Mouse (Mus musculus) liver, postnatal 0 days (tissue): ENCODE results near the gene Klhl29. TPM values are rescaled to one million over a fixed set of nuclear protein-coding genes. Genes with fewer than 3 reads are reported as not detected.

Experiments used
- ATAC-seq: fragments of 200-750 bp; cut with Nextera tagmentation; 2 replicates; pipeline ENCODE4 v1.8.0; 2017; ENCODE audit warnings: mild to moderate bottlenecking, moderate library complexity
- DNase-seq: peaks from one replicate; pipeline ENCODE4 v3.0.0-alpha.2; 2016
- H3K27ac ChIP-seq: fragments of 300-500 bp; sonication (generic); 2 replicates; pipeline ENCODE4 v1.5.1; 2014; ENCODE audit warnings: antibody characterized with exemption, moderate library complexity, mild to moderate bottlenecking, low read depth
- H3K27me3 ChIP-seq: fragments of 300-500 bp; sonication (generic); 2 replicates; pipeline ENCODE4 v1.6.1; 2014; ENCODE audit warnings: low read length, control low read depth, mixed read lengths; ENCODE audit not compliant: insufficient read depth
- H3K36me3 ChIP-seq: fragments of 300-500 bp; sonication (generic); replicated peaks from 2 replicates; pipeline ENCODE4 v1.6.1; 2014; ENCODE audit warnings: mild to moderate bottlenecking, control low read depth, low read length, moderate library complexity, mixed read lengths; ENCODE audit not compliant: insufficient read depth
- H3K4me1 ChIP-seq: fragments of 300-500 bp; sonication (generic); 2 replicates; pipeline ENCODE4 v1.6.1; 2014; ENCODE audit warnings: antibody characterized with exemption, mild to moderate bottlenecking, control low read depth; ENCODE audit not compliant: insufficient read depth
- H3K4me2 ChIP-seq: fragments of 300-500 bp; sonication (generic); 2 replicates; pipeline ENCODE4 v1.6.1; 2014; ENCODE audit warnings: low read depth, mild to moderate bottlenecking, low read length, moderate library complexity, mixed read lengths
- H3K4me3 ChIP-seq: fragments of 300-500 bp; sonication (generic); 2 replicates; pipeline ENCODE4 v1.5.1; 2014; ENCODE audit warnings: low read depth, low read length
- H3K9ac ChIP-seq: fragments of 300-500 bp; sonication (generic); replicated peaks from 2 replicates; pipeline ENCODE4 v1.6.1; 2014; ENCODE audit warnings: mild to moderate bottlenecking, moderate library complexity
- H3K9me3 ChIP-seq: fragments of 300-500 bp; sonication (generic); 2 replicates; pipeline ENCODE4 v1.6.1; 2016; ENCODE audit warnings: mild to moderate bottlenecking, control low read depth, low read length, mixed read lengths
- CTCF ChIP-seq: sonication (generic); IDR thresholded peaks from 2 replicates; pipeline ENCODE4 v1.5.1; 2016; ENCODE audit warnings: antibody characterized with exemption, low read depth
- EP300 ChIP-seq: IDR thresholded peaks from 2 replicates; pipeline ENCODE4 v1.6.1; 2016; ENCODE audit warnings: antibody characterized with exemption, low read depth, mild to moderate bottlenecking
- WGBS: fragments of 180-500 bp; shearing (Covaris S2); extraction: QIAGEN DNeasy Blood & Tissue Kit; methylation state at CpG from one replicate; pipeline ENCODE4 v1.1.7; 2014; ENCODE audit not compliant: insufficient replicate concordance; 5-methylcytosine and 5-hydroxymethylcytosine counted together
- polyA plus RNA-seq: library from polyadenylated mRNA; unstranded; fragments of >200 nt; fragmentation: Nextera tagmentation; extraction: Ambion mirVana; gene quantifications from 2 replicates; pipeline ENCODE4 v1.2.1, GENCODE M21; 2015

Klhl29 gene
- polyA plus RNA-seq, 1 experiment from 2014 or later: 0.05 TPM

DNA sequence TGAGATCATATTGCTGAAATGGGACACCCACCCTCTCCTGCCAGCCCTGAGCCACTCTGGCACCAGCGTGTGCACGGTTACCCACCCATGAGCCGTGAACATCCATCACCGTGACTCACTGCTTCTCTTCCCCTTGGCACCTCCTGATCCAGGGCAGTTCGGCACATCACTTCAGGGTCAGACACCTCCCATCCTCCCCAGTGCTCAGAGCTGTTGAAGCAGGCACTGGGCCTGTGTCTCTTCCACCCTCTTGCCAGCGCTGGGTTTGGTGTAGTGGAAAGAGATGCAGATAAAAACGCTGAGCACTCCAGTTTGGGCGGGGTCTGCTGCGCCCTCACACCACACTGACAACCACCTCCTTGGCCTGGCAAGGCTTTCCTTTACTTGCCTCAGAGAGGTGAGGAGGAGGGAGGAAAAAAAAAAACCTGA, 129.3 kb downstream of the Klhl29 start:
- Histone ChIP-seq H3K27ac (no peak overlapping the region), H3K4me3 (no peak overlapping the region), H3K9me3 (no peaks in the 10 kb centered on the region), H3K4me2 (no peak overlapping the region), H3K4me1 (no peaks in the 10 kb centered on the region), H3K27me3 (no peaks in the 10 kb centered on the region), H3K36me3 (no peaks in the 10 kb centered on the region), H3K9ac (no peak overlapping the region)
- 83% methylated on average over 9 of the region's 9 CpGs for WGBS
- no peak for ATAC-seq
- DNase-seq: no peak
- TF ChIP-seq EP300 (no peak), CTCF (no peak)

- Histone ChIP-seq H3K27ac (no peak overlapping the region), H3K4me3 (no peak overlapping the region), H3K9me3 (no peaks in the 10 kb centered on the region), H3K4me1 (no peaks in the 10 kb centered on the region), H3K27me3 (no peaks in the 10 kb centered on the region), H3K9ac (no peak overlapping the region), H3K4me2 (no peak overlapping the region), H3K36me3 (no peaks in the 10 kb centered on the region)
- DNase-seq: no peak
- 68% methylated on average over 4 of the region's 4 CpGs for WGBS
- TF ChIP-seq CTCF (no peak), EP300 (no peak)
- no peak for ATAC-seq
These were observed 130.3 kb downstream of the Klhl29 start for GRCm38 (mm10) chr12:5245207-5245597.

DNA sequence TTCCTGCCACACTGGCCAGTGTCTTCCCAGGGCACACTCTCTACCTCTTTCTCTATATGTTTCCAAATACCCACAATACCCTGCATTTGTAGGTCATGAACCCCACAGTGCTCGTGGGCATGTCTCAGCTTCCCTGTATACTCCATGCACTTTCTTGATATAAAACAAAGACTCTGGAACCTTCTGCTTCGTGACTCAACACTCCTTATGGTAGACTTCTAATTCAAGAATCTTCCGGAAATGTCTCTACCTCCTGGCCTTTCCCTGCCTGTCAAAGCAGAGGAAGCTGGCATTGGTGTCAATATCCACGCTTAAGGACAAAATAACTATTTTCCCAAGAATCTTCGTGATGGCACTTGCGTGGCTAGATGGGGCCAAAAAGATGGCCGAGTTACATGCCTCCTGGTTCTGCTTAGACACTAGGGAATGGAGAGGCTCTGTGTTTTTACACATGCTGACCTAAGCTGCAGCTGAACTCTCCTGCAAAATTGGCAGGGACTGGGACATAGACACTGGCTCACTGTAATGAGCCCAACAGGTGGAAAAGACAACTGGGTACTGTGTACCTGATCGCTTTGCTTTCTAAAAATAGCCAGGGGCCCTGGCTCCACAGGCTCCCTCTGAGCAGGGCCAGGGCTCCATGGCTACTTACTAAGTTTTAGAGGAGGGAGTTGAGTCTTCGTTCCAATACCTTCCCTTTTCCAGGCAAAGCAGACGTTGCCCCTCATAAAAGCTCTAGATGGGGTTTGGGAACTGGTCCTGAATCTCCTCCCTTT, 130.9 kb downstream of the Klhl29 start:
- Histone ChIP-seq H3K27ac (no peak overlapping the region), H3K4me2 (no peak overlapping the region), H3K4me3 (no peak overlapping the region), H3K4me1 (no peaks in the 10 kb centered on the region), H3K27me3 (no peaks in the 10 kb centered on the region), H3K36me3 (no peaks in the 10 kb centered on the region), H3K9me3 (no peaks in the 10 kb centered on the region), H3K9ac (no peak overlapping the region)
- DNase-seq (no peak), ATAC-seq (no peak)
- TF ChIP-seq EP300 (no peak), CTCF (no peak)
- 78% methylated on average over 10 of the region's 10 CpGs for WGBS

DNA sequence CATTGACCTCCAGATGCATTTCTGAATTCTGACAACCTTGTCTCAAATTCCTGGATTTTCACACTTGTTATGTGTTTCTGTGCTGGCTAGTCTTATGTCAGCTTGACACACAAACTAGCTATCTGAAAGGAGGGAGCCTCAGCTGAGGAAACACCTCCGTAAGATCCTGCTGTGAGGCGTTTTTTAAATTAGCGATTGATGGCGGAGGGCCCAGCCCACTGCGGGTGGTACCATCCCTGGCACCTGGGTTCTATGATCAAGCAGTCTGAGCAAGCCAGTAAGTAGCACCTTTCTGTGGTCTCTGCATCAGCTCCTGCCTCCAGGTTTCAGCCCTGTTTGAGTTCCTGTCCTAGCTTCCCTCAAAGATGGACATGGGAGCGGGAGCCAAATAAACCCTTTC, 131.6 kb downstream of the Klhl29 start:
- no peaks in the 10 kb centered on the region for H3K9me3 ChIP-seq
- WGBS: 82% methylated on average over 6 of the region's 6 CpGs
- no peak overlapping the region for H3K9ac ChIP-seq
- no peak overlapping the region for H3K4me3 ChIP-seq
- H3K36me3 ChIP-seq: no peaks in the 10 kb centered on the region
- no peaks in the 10 kb centered on the region for H3K4me1 ChIP-seq
- ATAC-seq (no peak), DNase-seq (no peak)
- H3K27me3 ChIP-seq: no peaks in the 10 kb centered on the region
- no peak overlapping the region for H3K4me2 ChIP-seq
- TF ChIP-seq CTCF: no peak
- TF ChIP-seq EP300: no peak
- H3K27ac ChIP-seq: no peak overlapping the region

GRCm38 (mm10) chr12:5243449-5243848, 132.0 kb downstream of the Klhl29 start:
- Histone ChIP-seq H3K9me3 (no peaks in the 10 kb centered on the region), H3K4me3 (no peak overlapping the region), H3K27me3 (no peaks in the 10 kb centered on the region), H3K36me3 (no peaks in the 10 kb centered on the region), H3K4me2 (no peak overlapping the region), H3K9ac (no peak overlapping the region), H3K27ac (no peak overlapping the region), H3K4me1 (no peaks in the 10 kb centered on the region)
- WGBS: 49% methylated on average over 4 of the region's 4 CpGs
- ATAC-seq (no peak), DNase-seq (no peak)
- TF ChIP-seq CTCF (no peak), EP300 (no peak)

DNA sequence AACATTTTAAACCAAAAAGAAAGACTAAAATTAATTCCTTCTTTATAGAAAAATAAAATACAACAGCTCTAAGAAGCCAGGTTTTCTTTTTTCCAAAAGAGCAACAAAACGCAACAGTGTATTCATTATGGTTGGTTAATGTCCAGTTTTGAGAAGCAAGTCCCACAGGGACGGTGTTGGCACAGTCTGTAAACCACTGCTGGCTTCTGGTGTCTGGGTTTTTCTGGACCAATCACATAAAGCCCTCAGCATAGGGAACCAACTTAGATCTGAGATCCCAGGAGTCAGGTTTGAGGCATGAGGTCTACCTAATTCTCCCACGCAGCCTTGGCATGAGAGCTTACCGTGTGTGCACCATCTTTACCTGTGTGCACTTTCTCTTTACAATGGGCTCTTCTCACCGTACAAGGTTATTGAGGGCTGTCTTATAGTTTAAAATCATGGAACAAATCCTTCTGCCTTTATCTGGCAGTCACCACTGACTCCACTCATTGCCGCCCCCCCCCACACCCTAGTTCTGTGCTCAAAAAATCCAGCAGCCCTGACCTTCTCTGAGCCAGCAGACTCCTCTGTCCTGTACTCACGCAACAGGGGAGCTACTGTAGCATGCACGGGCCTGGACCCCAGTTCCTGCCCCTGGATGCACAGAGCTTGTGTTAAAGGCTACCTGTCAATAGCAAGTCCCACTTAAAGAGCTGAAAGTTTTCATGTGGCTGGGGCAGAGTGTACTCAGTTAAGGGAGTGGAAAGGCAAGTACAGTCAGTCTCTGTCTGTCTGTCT, 132.7 kb downstream of the Klhl29 start:
- H3K4me2 ChIP-seq: no peak overlapping the region
- DNase-seq (no peak), ATAC-seq (no peak)
- no peaks in the 10 kb centered on the region for H3K9me3 ChIP-seq
- no peak overlapping the region for H3K9ac ChIP-seq
- no peak overlapping the region for H3K4me3 ChIP-seq
- no peaks in the 10 kb centered on the region for H3K4me1 ChIP-seq
- TF ChIP-seq CTCF (no peak), EP300 (no peak)
- 71% methylated on average over 8 of the region's 8 CpGs for WGBS
- H3K36me3 ChIP-seq: no peaks in the 10 kb centered on the region
- no peak overlapping the region for H3K27ac ChIP-seq
- no peaks in the 10 kb centered on the region for H3K27me3 ChIP-seq
